Mouse (Mus musculus) intestine, postnatal 0 days (tissue): ENCODE measurements at regions not wholly inside any gene's neighbourhood (a gene's known extent, or its start where the extent isn't known, plus 50 kb on each side); places are given as distances from the start of the nearest gene placed in this dataset.

Source experiments
- ATAC-seq: fragments of 200-750 bp; cut with Nextera tagmentation; 2 replicates; pipeline ENCODE4 v1.8.0; 2017; ENCODE audit warnings: mild to moderate bottlenecking, moderate TSS enrichment, moderate library complexity
- H3K27ac ChIP-seq: fragments of 300-500 bp; sonication (generic); 2 replicates; pipeline ENCODE4 v1.5.1; 2014; ENCODE audit warnings: mild to moderate bottlenecking, low read depth, low read length, moderate library complexity
- H3K27me3 ChIP-seq: fragments of 300-500 bp; sonication (generic); replicated peaks from 2 replicates; pipeline ENCODE4 v1.6.1; 2014; ENCODE audit warnings: low read length, mixed read lengths; ENCODE audit not compliant: control insufficient read depth, insufficient read depth
- H3K36me3 ChIP-seq: fragments of 300-500 bp; sonication (generic); 2 replicates; pipeline ENCODE4 v1.6.1; 2014; ENCODE audit warnings: mild to moderate bottlenecking, moderate library complexity; ENCODE audit not compliant: control insufficient read depth, insufficient read depth
- H3K4me1 ChIP-seq: fragments of 300-500 bp; sonication (generic); replicated peaks from 2 replicates; pipeline ENCODE4 v1.6.1; 2014; ENCODE audit warnings: antibody characterized with exemption, low read length, mixed read lengths; ENCODE audit not compliant: control insufficient read depth, insufficient read depth
- H3K4me2 ChIP-seq: fragments of 300-500 bp; sonication (generic); replicated peaks from 2 replicates; pipeline ENCODE4 v1.6.1; 2014; ENCODE audit warnings: low read depth, mild to moderate bottlenecking, moderate library complexity
- H3K4me3 ChIP-seq: fragments of 300-500 bp; sonication (generic); 2 replicates; pipeline ENCODE4 v1.5.1; 2014; ENCODE audit warnings: low read depth, low read length
- H3K9ac ChIP-seq: fragments of 300-500 bp; sonication (generic); 2 replicates; pipeline ENCODE4 v1.6.1; 2014; ENCODE audit warnings: mild to moderate bottlenecking, low read depth, low read length
- H3K9me3 ChIP-seq: fragments of 300-500 bp; sonication (generic); 2 replicates; pipeline ENCODE4 v1.6.1; 2016; ENCODE audit warnings: mixed run types; ENCODE audit not compliant: control insufficient read depth
- CTCF ChIP-seq: sonication (generic); IDR thresholded peaks from 2 replicates; pipeline ENCODE4 v1.5.1; 2016; ENCODE audit warnings: low read depth, mild to moderate bottlenecking, control low read depth, antibody characterized with exemption, moderate library complexity
- WGBS: fragments of 180-500 bp; shearing (Covaris S2); extraction: QIAGEN DNeasy Blood & Tissue Kit; methylation state at CpG from one replicate; pipeline ENCODE4 v1.1.7; 2014; 5-methylcytosine and 5-hydroxymethylcytosine counted together

DNA sequence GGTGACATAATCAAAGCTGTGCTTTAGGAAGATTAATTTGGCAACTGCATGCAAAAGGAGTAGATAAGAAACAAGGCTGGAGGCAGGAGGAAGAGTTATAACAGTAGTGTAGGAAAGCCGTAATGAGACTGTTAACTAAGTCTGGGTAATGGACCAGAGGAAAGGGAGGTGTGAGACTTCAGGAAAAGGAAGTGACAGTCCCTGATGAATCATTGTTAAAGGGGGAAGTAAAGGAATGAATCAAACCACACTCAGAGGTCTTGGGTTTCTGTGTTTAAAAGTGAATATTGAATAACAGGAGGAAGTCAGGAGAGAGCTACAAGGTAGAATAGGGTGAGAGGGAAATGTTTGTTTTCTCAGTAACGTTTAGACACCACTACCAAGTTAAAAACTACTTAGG is 1175.9 kb downstream of the Diaph3 start:
- no peaks in the 10 kb centered on the region for H3K36me3 ChIP-seq
- 41% methylated on average over 2 of the region's 2 CpGs for WGBS
- no peaks in the 10 kb centered on the region for H3K27me3 ChIP-seq
- no peaks in the 10 kb centered on the region for H3K4me1 ChIP-seq
- no peak overlapping the region for H3K4me3 ChIP-seq
- no peak for ATAC-seq
- H3K9me3 ChIP-seq: no peaks in the 10 kb centered on the region
- no peak overlapping the region for H3K27ac ChIP-seq
- TF ChIP-seq CTCF: no peak
- H3K4me2 ChIP-seq: no peak overlapping the region
- H3K9ac ChIP-seq: no peak overlapping the region

DNA sequence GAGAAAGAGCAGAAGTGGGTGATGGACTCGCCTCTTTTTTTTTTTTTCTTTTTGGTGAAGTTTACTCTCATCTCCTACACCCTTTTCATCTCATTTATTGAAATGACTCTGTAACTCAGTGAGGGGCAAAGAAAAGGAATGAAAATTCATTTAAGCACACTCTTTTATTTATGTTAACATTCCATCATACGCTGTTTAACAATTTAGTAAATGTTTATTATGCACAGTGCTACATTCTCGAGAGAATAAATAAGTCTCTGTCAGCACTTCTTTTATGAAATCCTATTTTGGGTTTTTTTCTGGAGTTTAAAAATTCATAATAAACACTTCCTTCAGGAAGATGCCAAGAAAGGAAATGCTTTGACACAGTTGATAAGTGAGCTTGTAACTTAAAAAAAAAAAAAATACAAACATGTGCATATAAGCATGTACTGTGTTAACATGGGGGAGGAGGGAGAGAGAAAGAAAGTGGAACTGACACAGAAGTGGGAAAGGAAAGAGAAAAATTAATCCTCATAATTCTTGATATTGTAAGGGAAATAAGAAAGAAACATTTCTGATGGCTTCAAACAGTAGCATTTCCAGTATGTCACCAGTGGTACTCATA is 1195.2 kb downstream of the Diaph3 start:
- Histone ChIP-seq H3K27me3 (no peaks in the 10 kb centered on the region), H3K4me2 (no peak overlapping the region), H3K4me3 (no peak overlapping the region), H3K36me3 (no peaks in the 10 kb centered on the region), H3K9me3 (no peaks in the 10 kb centered on the region), H3K27ac (no peak overlapping the region), H3K4me1 (no peaks in the 10 kb centered on the region; the same call in 1 of the 2 replicates), H3K9ac (no peak overlapping the region)
- ATAC-seq: no peak
- 55% methylated on average over 3 of the region's 3 CpGs for WGBS
- TF ChIP-seq CTCF: no peak

DNA sequence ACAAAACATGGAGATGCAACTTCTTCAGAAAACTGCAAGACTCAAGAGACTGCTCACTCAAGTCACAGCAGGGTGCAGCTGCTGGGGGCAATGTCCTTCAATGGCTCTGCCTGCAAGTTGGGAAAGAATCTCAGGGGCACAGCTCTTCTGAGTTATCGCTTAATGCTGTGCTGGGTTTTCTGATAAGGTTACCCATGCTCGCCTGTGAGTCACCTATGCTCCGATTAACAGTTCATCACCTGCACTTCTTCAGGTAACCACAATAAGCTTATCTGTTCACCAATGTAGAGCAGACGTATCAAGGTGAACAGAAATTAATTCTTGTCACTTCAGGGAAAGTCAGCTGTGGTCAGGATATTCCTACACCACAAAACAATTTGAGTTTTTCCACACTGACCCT is 1198.2 kb downstream of the Diaph3 start:
- Histone ChIP-seq H3K4me3 (no peak overlapping the region), H3K9ac (no peak overlapping the region), H3K4me1 (no peaks in the 10 kb centered on the region; the same call in 1 of the 2 replicates), H3K27ac (no peak overlapping the region), H3K9me3 (no peaks in the 10 kb centered on the region), H3K36me3 (no peaks in the 10 kb centered on the region), H3K27me3 (no peaks in the 10 kb centered on the region), H3K4me2 (no peak overlapping the region)
- 72% methylated on average over 4 of the region's 4 CpGs for WGBS
- no peak for ATAC-seq
- no peak for TF ChIP-seq CTCF

DNA sequence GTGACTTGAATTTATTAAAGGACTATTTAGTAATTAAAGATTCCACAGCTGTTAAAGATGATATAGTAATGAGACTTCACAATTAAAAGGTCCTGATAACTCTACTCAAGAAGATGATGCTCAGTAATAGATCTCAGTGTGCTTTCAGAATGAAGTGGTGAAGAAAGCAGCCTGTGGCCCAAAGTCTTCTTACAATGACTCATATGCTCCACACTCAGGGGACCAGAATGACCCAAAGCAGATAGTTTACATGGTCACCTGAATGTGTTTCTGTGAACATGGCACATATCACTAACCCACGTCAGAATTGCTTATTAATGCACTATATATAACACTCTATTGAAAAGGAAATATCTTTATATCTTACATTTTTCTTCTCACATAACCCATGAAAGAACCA is 1200.5 kb downstream of the Diaph3 start:
- Histone ChIP-seq H3K4me3 (no peak overlapping the region), H3K27me3 (no peaks in the 10 kb centered on the region), H3K4me2 (no peak overlapping the region), H3K27ac (no peak overlapping the region), H3K4me1 (no peaks in the 10 kb centered on the region; the same call in 1 of the 2 replicates), H3K9me3 (no peaks in the 10 kb centered on the region), H3K36me3 (no peaks in the 10 kb centered on the region), H3K9ac (no peak overlapping the region)
- no peak for ATAC-seq
- 84% methylated on average over 1 of the region's 1 CpGs for WGBS
- TF ChIP-seq CTCF: no peak

DNA sequence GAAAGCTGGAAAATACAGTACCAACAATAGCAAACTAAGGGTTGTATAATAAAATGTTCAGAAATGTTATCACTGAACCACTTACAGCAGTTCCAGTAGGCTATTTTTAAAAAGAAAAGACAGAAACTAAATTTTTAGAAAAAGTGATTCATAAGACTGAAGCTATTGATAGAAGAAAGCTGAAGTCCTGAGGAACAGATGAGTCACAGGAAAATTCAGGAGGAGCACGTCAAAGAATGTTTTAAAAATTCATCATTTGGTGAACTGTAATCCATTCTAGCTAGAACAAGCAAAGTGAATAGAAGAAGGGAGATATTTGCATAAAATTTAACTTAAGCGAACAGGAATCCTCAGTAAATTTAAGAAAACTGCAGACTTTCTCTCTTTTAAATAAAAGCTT is 1205.9 kb downstream of the Diaph3 start:
- Histone ChIP-seq H3K27me3 (no peaks in the 10 kb centered on the region), H3K9me3 (no peaks in the 10 kb centered on the region), H3K4me3 (no peak overlapping the region), H3K27ac (no peak overlapping the region), H3K36me3 (no peaks in the 10 kb centered on the region), H3K4me2 (no peak overlapping the region), H3K9ac (no peak overlapping the region), H3K4me1 (no peaks in the 10 kb centered on the region)
- 83% methylated on average over 2 of the region's 2 CpGs for WGBS
- ATAC-seq: no peak
- no peak for TF ChIP-seq CTCF

DNA sequence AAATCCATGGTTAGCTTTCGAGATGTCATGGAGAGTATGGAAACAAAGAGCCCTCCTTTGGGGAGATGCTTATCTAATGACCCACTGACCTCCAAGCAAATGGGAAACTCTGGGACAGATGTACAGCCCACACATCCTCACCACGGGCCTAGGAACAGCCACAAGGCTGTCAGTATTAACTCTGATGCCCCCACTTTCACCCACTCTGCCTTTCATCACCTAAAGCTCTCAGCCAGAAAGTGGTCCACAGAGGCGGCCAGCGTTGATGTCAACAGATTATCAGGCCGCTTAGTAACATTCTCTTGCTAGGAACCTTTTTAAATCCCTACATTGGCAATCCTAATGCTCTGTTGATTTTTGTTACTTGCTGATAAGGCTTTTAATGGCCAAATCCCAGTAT is 1210.6 kb downstream of the Diaph3 start:
- no peak overlapping the region for H3K4me3 ChIP-seq
- H3K9ac ChIP-seq: no peak overlapping the region
- ATAC-seq: no peak
- no peaks in the 10 kb centered on the region for H3K36me3 ChIP-seq
- no peak for TF ChIP-seq CTCF
- H3K4me2 ChIP-seq: no peak overlapping the region
- no peak overlapping the region for H3K27ac ChIP-seq
- no peaks in the 10 kb centered on the region for H3K27me3 ChIP-seq
- H3K4me1 ChIP-seq: no peaks in the 10 kb centered on the region
- 52% methylated on average over 5 of the region's 5 CpGs for WGBS
- no peaks in the 10 kb centered on the region for H3K9me3 ChIP-seq

DNA sequence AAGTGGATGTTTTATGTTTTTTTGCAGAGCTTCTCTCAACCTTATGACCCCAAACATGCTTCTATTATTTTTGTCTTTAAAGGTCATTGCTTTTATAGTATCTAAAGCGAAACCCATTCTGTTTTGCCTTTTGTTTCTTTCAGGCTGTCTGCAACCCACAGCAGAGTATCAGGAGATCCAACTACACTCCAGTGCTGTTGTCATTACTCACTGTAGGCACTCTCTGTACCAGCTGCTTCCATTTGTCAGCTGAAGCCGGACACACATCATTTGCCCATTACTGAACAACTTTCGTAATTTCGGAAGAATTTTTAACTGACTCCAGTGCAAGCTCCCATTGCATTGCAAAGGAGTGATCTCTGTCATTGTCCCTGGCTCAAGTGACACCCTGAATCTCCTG is 1222.1 kb downstream of the Diaph3 start:
- H3K27me3 ChIP-seq: no peaks in the 10 kb centered on the region
- no peaks in the 10 kb centered on the region for H3K36me3 ChIP-seq
- no peak for ATAC-seq
- no peak overlapping the region for H3K4me2 ChIP-seq
- no peak overlapping the region for H3K27ac ChIP-seq
- no peaks in the 10 kb centered on the region for H3K4me1 ChIP-seq
- no peak overlapping the region for H3K4me3 ChIP-seq
- H3K9ac ChIP-seq: no peak overlapping the region
- TF ChIP-seq CTCF: no peak
- no peaks in the 10 kb centered on the region for H3K9me3 ChIP-seq
- 90% methylated on average over 4 of the region's 4 CpGs for WGBS
